Comparison of ENCODE assay signal across 8 mouse cellular contexts in genomic region chr15:82960786-82961561, GRCm38 (mm10). TPM values are rescaled to one million over a fixed set of nuclear protein-coding genes. Genes with fewer than 3 reads are reported as not detected.
DNase-seq lines count a peak whose midpoint lies in the region; ATAC-seq and TF ChIP-seq lines count a peak whose summit lies in the region.

No protein-coding gene starts in this region.

- no peak overlapping the region for H3K27ac ChIP-seq in heart, embryonic 11.5 days (ENCODE audit: low read depth, low read length)
- no peak overlapping the region for H3K27ac ChIP-seq in ES-E14 (ENCODE audit: insufficient read depth, low read depth, low read length, poor library complexity, severe bottlenecking)
- peak overlapping the region; percentile 76 for H3K27ac ChIP-seq in forebrain, embryonic 13.5 days
- H3K27ac ChIP-seq in midbrain, embryonic 10.5 days (replicated peaks), result peak overlapping the region; percentile 64

- in situ Hi-C loops in ES-E14 (cut with MboI; ENCODE audit: low sequenced_read_pairs in 2 of 2, unreplicated experiment in 2 of 2), result no loop called here

- no peak for DNase-seq in heart, adult 11 months
- no peak for DNase-seq in ES-E14 (ENCODE audit: low read depth, low spot score)
- DNase-seq in midbrain, embryonic 10.5 days (ENCODE audit: low spot score), result peak; percentile 66
- no peak for DNase-seq in spleen, adult 18-20 months
- DNase-seq in thymus, adult 18-20 months, result no peak
- no peak for DNase-seq in lung, adult 18-20 months

- peaks cover 56% of the 10 kb centered on the region for H3K4me1 ChIP-seq in heart, embryonic 11.5 days (ENCODE audit: control insufficient read depth, insufficient read depth, low read length)
- H3K4me1 ChIP-seq in ES-E14 (ENCODE audit: control insufficient read depth in 2 of 2, insufficient read depth in 2 of 2, low read length in 2 of 2, poor library complexity in 1 of 2), result peaks cover 2 to 22% of the 10 kb centered on the region in 2 experiments; a peak in 3 of 4 replicates
- peaks cover 93% of the 10 kb centered on the region for H3K4me1 ChIP-seq in forebrain, embryonic 13.5 days
- peaks cover 82% of the 10 kb centered on the region for H3K4me1 ChIP-seq in midbrain, embryonic 10.5 days

- H3K27me3 ChIP-seq in heart, embryonic 11.5 days (ENCODE audit: control insufficient read depth, insufficient read depth, low read length), result peaks cover 46% of the 10 kb centered on the region
- peaks cover 6% of the 10 kb centered on the region for H3K27me3 ChIP-seq in forebrain, embryonic 13.5 days
- peaks cover 96% of the 10 kb centered on the region for H3K27me3 ChIP-seq in midbrain, embryonic 10.5 days (ENCODE audit: low read depth, poor library complexity, severe bottlenecking)

- WGBS in heart, embryonic 11.5 days (ENCODE audit: insufficient replicate concordance), result 2% methylated on average over 26 of the region's 26 CpGs
- under 1% methylated on average over 26 of the region's 26 CpGs for WGBS in forebrain, embryonic 13.5 days
- 0% methylated on average over 26 of the region's 26 CpGs for WGBS in midbrain, embryonic 10.5 days

- ATAC-seq in heart, embryonic 11.5 days (replicated peaks; ENCODE audit: insufficient number of reproducible peaks, low FRiP score, low TSS enrichment), result no peak
- peak; percentile 5; the same call in 1 of the 2 replicates for ATAC-seq in forebrain, embryonic 13.5 days

- no peaks in the 10 kb centered on the region for H3K36me3 ChIP-seq in heart, embryonic 11.5 days (ENCODE audit: control insufficient read depth, insufficient read depth, low read length)
- H3K36me3 ChIP-seq in ES-E14 (ENCODE audit: control insufficient read depth, insufficient read depth, low read length, poor library complexity, severe bottlenecking), result no peaks in the 10 kb centered on the region
- H3K36me3 ChIP-seq in forebrain, embryonic 13.5 days (ENCODE audit: poor library complexity, severe bottlenecking), result no peaks in the 10 kb centered on the region
- no peaks in the 10 kb centered on the region for H3K36me3 ChIP-seq in midbrain, embryonic 10.5 days

- H3K9ac ChIP-seq in heart, embryonic 11.5 days (ENCODE audit: low read depth, low read length), result peak overlapping the region; percentile 60; the same call in 1 of the 2 replicates
- H3K9ac ChIP-seq in ES-E14 (ENCODE audit: insufficient read depth, low read depth, low read length, poor library complexity, severe bottlenecking), result peak overlapping the region; percentile 20; the same call in 1 of the 2 replicates
- H3K9ac ChIP-seq in forebrain, embryonic 13.5 days, result peak overlapping the region; percentile 75

- no peaks in the 10 kb centered on the region for H3K9me3 ChIP-seq in heart, embryonic 11.5 days (replicated peaks; ENCODE audit: control insufficient read depth, low read length)
- no peaks in the 10 kb centered on the region for H3K9me3 ChIP-seq in ES-E14 (ENCODE audit: control insufficient read depth, insufficient read depth, low read depth, low read length)
- no peaks in the 10 kb centered on the region for H3K9me3 ChIP-seq in forebrain, embryonic 13.5 days (replicated peaks)
- no peaks in the 10 kb centered on the region for H3K9me3 ChIP-seq in midbrain, embryonic 10.5 days (replicated peaks)

- H3K4me3 ChIP-seq in heart, embryonic 11.5 days (ENCODE audit: low read depth, low read length), result peak overlapping the region; percentile 36
- H3K4me3 ChIP-seq in ES-E14 (ENCODE audit: insufficient read depth in 1 of 2, low read depth in 1 of 2, low read length in 2 of 2, poor library complexity in 1 of 2, severe bottlenecking in 1 of 2), result no peak overlapping the region; a peak in 1 of 4 replicates
- H3K4me3 ChIP-seq in forebrain, embryonic 13.5 days, result peak overlapping the region; percentile 59
- peak overlapping the region; percentile 43 for H3K4me3 ChIP-seq in midbrain, embryonic 10.5 days

- H3K4me2 ChIP-seq in heart, embryonic 11.5 days, result peak overlapping the region; percentile 73
- peak overlapping the region; percentile 81 for H3K4me2 ChIP-seq in forebrain, embryonic 13.5 days

TF ChIP-seq in ES-E14, 5 proteins besides CTCF, POLR2A, EP300 and RAD21:
- TF ChIP-seq ZC3H11A (IDR thresholded peaks at IDR 0.05; ENCODE audit: borderline replicate concordance, low read depth, low read length) (no peak), ZNF384 (IDR thresholded peaks at IDR 0.05; ENCODE audit: low read depth, low read length) (no peak), MAFK (IDR thresholded peaks at IDR 0.05; ENCODE audit: insufficient read depth, low read depth, low read length) (no peak), CHD2 (IDR thresholded peaks at IDR 0.05; ENCODE audit: low read depth, low read length) (no peak), HCFC1 (IDR thresholded peaks at IDR 0.05; ENCODE audit: borderline replicate concordance, insufficient read depth, low read length) (no peak)

RNA-seq across cellular contexts. Expression of gene Tcf20, which starts 26.7 kb away (rescaled TPM):
- 6.7 TPM in 2 replicates for polyA plus RNA-seq in heart, embryonic 11.5 days (2014; fragmentation: Nextera tagmentation; extraction: Ambion mirVana)
- total RNA-seq in ES-E14 (2012; rRNA removed), result 128 and 143 TPM in 2 replicates
- 15.3 and 18.6 TPM in 2 replicates for polyA plus RNA-seq in forebrain, embryonic 13.5 days (2015; fragmentation: Nextera tagmentation; extraction: Ambion mirVana)
- 7.5 and 8.4 TPM in 2 replicates for polyA plus RNA-seq in midbrain, embryonic 10.5 days (2016; fragmentation: Nextera tagmentation; extraction: Ambion mirVana)

Comparison
In these comparisons a context has a peak if more than half of its experiments do, and no peak if none do; other contexts are left out.
1. H3K27ac ChIP-seq: peak in forebrain, embryonic 13.5 days (single experiment) and midbrain, embryonic 10.5 days (single experiment); none in heart, embryonic 11.5 days (single experiment) and ES-E14 (single experiment).
2. H3K4me3 ChIP-seq: peak in heart, embryonic 11.5 days (single experiment), forebrain, embryonic 13.5 days (single experiment) and midbrain, embryonic 10.5 days (single experiment); none in ES-E14 (0 of 2).
3. H3K9ac ChIP-seq: peak in every context shown above with its lines; median percentile 75 in forebrain, embryonic 13.5 days; 60 in heart, embryonic 11.5 days; 20 in ES-E14.